Mouse (Mus musculus) limb, embryonic 10.5 days (tissue): ENCODE data around the gene Smpd1. TPM values are rescaled to one million over a fixed set of nuclear protein-coding genes. Genes with fewer than 3 reads are reported as not detected.
A peak's percentile ranks its signal among the peaks of the same experiment; 100 is the strongest.

Experiments used
- DNase-seq: peaks from one replicate; pipeline ENCODE4 v3.0.0-alpha.2; 2017; ENCODE audit warnings: low spot score
- H3K27ac ChIP-seq: fragments of 300-500 bp; sonication (generic); 2 replicates; pipeline ENCODE4 v1.5.1; 2016; ENCODE audit warnings: mild to moderate bottlenecking
- H3K27me3 ChIP-seq: fragments of 300-500 bp; sonication (generic); 2 replicates; pipeline ENCODE4 v1.6.1; 2016; ENCODE audit warnings: low read depth, mild to moderate bottlenecking; ENCODE audit not compliant: poor library complexity, severe bottlenecking
- H3K36me3 ChIP-seq: fragments of 300-500 bp; sonication (generic); 2 replicates; pipeline ENCODE4 v1.6.1; 2016; ENCODE audit warnings: mild to moderate bottlenecking, moderate library complexity
- H3K4me1 ChIP-seq: fragments of 300-500 bp; sonication (generic); 2 replicates; pipeline ENCODE4 v1.6.1; 2016
- H3K4me3 ChIP-seq: fragments of 300-500 bp; sonication (generic); 2 replicates; pipeline ENCODE4 v1.5.1; 2016; ENCODE audit warnings: mild to moderate bottlenecking, moderate library complexity
- H3K9me3 ChIP-seq: fragments of 300-500 bp; sonication (generic); replicated peaks from 2 replicates; pipeline ENCODE4 v1.6.1; 2016; ENCODE audit warnings: mild to moderate bottlenecking
- WGBS: fragments of 180-500 bp; shearing (Covaris S2); methylation state at CpG from one replicate; pipeline ENCODE4 v1.1.7; 2016; 5-methylcytosine and 5-hydroxymethylcytosine counted together
- polyA plus RNA-seq: library from polyadenylated mRNA; unstranded; fragments of >200 nt; fragmentation: Nextera tagmentation; extraction: Ambion mirVana; gene quantifications from 2 replicates; pipeline ENCODE4 v1.2.1, GENCODE M21; 2016

Smpd1 gene
- 26.1 and 31.9 TPM in 2 replicates for polyA plus RNA-seq

GRCm38 (mm10) chr7:105554212-105554942, at the start of gene Smpd1:
Gene Smpd1 (plus strand): TSS chr7:105554360.
- peak within 1 kb of the TSS; percentile 68 for H3K4me3 ChIP-seq
- H3K27me3 ChIP-seq = no peaks in the 10 kb centered on the region
- 4% methylated on average over 26 of the region's 26 CpGs for whole genome bisulfite sequencing
- peaks cover 23% of the 10 kb centered on the region for H3K36me3 ChIP-seq
- DNase-seq = peak; percentile 85
- H3K9me3 ChIP-seq = no peaks in the 10 kb centered on the region
- peaks cover 17% of the 10 kb centered on the region for H3K4me1 ChIP-seq
- H3K27ac ChIP-seq = peak within 1 kb of the TSS; percentile 84

GRCm38 (mm10) chr7:105507257-105507656, 46.9 kb upstream of the Smpd1 start:
- no peaks in the 10 kb centered on the region for H3K36me3 ChIP-seq
- H3K9me3 ChIP-seq = no peaks in the 10 kb centered on the region
- DNase-seq = no peak
- no peak overlapping the region for H3K27ac ChIP-seq
- no peak overlapping the region for H3K4me3 ChIP-seq
- WGBS = 65% methylated on average over 4 of the region's 4 CpGs
- H3K27me3 ChIP-seq = no peaks in the 10 kb centered on the region
- H3K4me1 ChIP-seq = no peaks in the 10 kb centered on the region

- WGBS = 91% methylated on average over 5 of the region's 5 CpGs
- Histone ChIP-seq H3K27me3 (peaks cover 6% of the 10 kb centered on the region; the same call in 1 of the 2 replicates), H3K36me3 (no peaks in the 10 kb centered on the region), H3K4me1 (peaks cover 2% of the 10 kb centered on the region; the same call in 1 of the 2 replicates), H3K27ac (no peak overlapping the region), H3K9me3 (no peaks in the 10 kb centered on the region), H3K4me3 (no peak overlapping the region)
- no peak for DNase-seq
These were observed 44.0 kb upstream of the Smpd1 start for GRCm38 (mm10) chr7:105510143-105510542.

- 56% methylated on average over 5 of the region's 5 CpGs for WGBS
- no peak overlapping the region for H3K27ac ChIP-seq
- peaks cover 3% of the 10 kb centered on the region; the same call in 1 of the 2 replicates for H3K4me1 ChIP-seq
- no peak overlapping the region for H3K4me3 ChIP-seq
- no peaks in the 10 kb centered on the region for H3K36me3 ChIP-seq
- DNase-seq = no peak
- H3K27me3 ChIP-seq = peaks cover 36% of the 10 kb centered on the region
- H3K9me3 ChIP-seq = no peaks in the 10 kb centered on the region
These were observed 40.3 kb upstream of the Smpd1 start for GRCm38 (mm10) chr7:105513845-105514291.

GRCm38 (mm10) chr7:105514561-105514960, 39.6 kb upstream of the Smpd1 start:
- no peaks in the 10 kb centered on the region for H3K9me3 ChIP-seq
- no peaks in the 10 kb centered on the region for H3K36me3 ChIP-seq
- peaks cover 43% of the 10 kb centered on the region for H3K27me3 ChIP-seq
- WGBS = 40% methylated on average over 5 of the region's 5 CpGs
- H3K4me1 ChIP-seq = peaks cover 5% of the 10 kb centered on the region; the same call in 1 of the 2 replicates
- H3K4me3 ChIP-seq = no peak overlapping the region
- no peak for DNase-seq
- H3K27ac ChIP-seq = no peak overlapping the region

- peaks cover 11% of the 10 kb centered on the region; the same call in 1 of the 2 replicates for H3K4me1 ChIP-seq
- no peak overlapping the region for H3K27ac ChIP-seq
- no peaks in the 10 kb centered on the region for H3K36me3 ChIP-seq
- H3K4me3 ChIP-seq = no peak overlapping the region
- WGBS = 11% methylated on average over 5 of the region's 5 CpGs
- no peaks in the 10 kb centered on the region for H3K9me3 ChIP-seq
- DNase-seq = peak; percentile 79
- peaks cover 45% of the 10 kb centered on the region for H3K27me3 ChIP-seq
These were observed 39.0 kb upstream of the Smpd1 start for GRCm38 (mm10) chr7:105515178-105515577.

GRCm38 (mm10) chr7:105516669-105517360, 37.3 kb upstream of the Smpd1 start:
- peaks cover 52% of the 10 kb centered on the region for H3K27me3 ChIP-seq
- DNase-seq = no peak
- no peak overlapping the region for H3K4me3 ChIP-seq
- peaks cover 16% of the 10 kb centered on the region for H3K4me1 ChIP-seq
- H3K9me3 ChIP-seq = no peaks in the 10 kb centered on the region
- H3K27ac ChIP-seq = no peak overlapping the region
- H3K36me3 ChIP-seq = no peaks in the 10 kb centered on the region
- WGBS = 58% methylated on average over 9 of the region's 9 CpGs

GRCm38 (mm10) chr7:105519336-105519735, 34.8 kb upstream of the Smpd1 start:
- H3K36me3 ChIP-seq = no peaks in the 10 kb centered on the region
- H3K9me3 ChIP-seq = no peaks in the 10 kb centered on the region
- H3K27ac ChIP-seq = no peak overlapping the region
- H3K27me3 ChIP-seq = peaks cover 66% of the 10 kb centered on the region
- DNase-seq = no peak
- no peak overlapping the region for H3K4me3 ChIP-seq
- H3K4me1 ChIP-seq = peaks cover 16% of the 10 kb centered on the region
- 62% methylated on average over 11 of the region's 11 CpGs for WGBS

- Histone ChIP-seq H3K4me3 (no peak overlapping the region), H3K4me1 (peaks cover 16% of the 10 kb centered on the region), H3K27me3 (peaks cover 66% of the 10 kb centered on the region), H3K9me3 (no peaks in the 10 kb centered on the region), H3K27ac (no peak overlapping the region), H3K36me3 (no peaks in the 10 kb centered on the region)
- no peak for DNase-seq
- WGBS = 82% methylated on average over 2 of the region's 2 CpGs
These were observed 34.4 kb upstream of the Smpd1 start for GRCm38 (mm10) chr7:105519771-105520170.

- peaks cover 69% of the 10 kb centered on the region for H3K27me3 ChIP-seq
- H3K4me1 ChIP-seq = peaks cover 13% of the 10 kb centered on the region
- no peaks in the 10 kb centered on the region for H3K9me3 ChIP-seq
- no peak overlapping the region for H3K4me3 ChIP-seq
- no peak for DNase-seq
- H3K27ac ChIP-seq = no peak overlapping the region
- H3K36me3 ChIP-seq = no peaks in the 10 kb centered on the region
- WGBS = 19% methylated on average over 6 of the region's 6 CpGs
These were observed 34.0 kb upstream of the Smpd1 start for GRCm38 (mm10) chr7:105520201-105520600.

- 87% methylated on average over 2 of the region's 2 CpGs for WGBS
- peaks cover 50% of the 10 kb centered on the region for H3K27me3 ChIP-seq
- no peak overlapping the region for H3K4me3 ChIP-seq
- no peaks in the 10 kb centered on the region for H3K36me3 ChIP-seq
- H3K27ac ChIP-seq = no peak overlapping the region
- no peak for DNase-seq
- H3K4me1 ChIP-seq = peaks cover 13% of the 10 kb centered on the region
- H3K9me3 ChIP-seq = no peaks in the 10 kb centered on the region
These were observed 29.9 kb upstream of the Smpd1 start for GRCm38 (mm10) chr7:105524222-105524621.

- WGBS = 50% methylated on average over 1 of the region's 1 CpGs
- Histone ChIP-seq H3K4me3 (no peak overlapping the region), H3K4me1 (no peaks in the 10 kb centered on the region), H3K27me3 (peaks cover 32% of the 10 kb centered on the region), H3K9me3 (no peaks in the 10 kb centered on the region), H3K27ac (no peak overlapping the region), H3K36me3 (no peaks in the 10 kb centered on the region)
- no peak for DNase-seq
These were observed 26.7 kb upstream of the Smpd1 start for GRCm38 (mm10) chr7:105527306-105527937.

GRCm38 (mm10) chr7:105528094-105528493, 26.1 kb upstream of the Smpd1 start:
- peaks cover 27% of the 10 kb centered on the region for H3K27me3 ChIP-seq
- H3K4me1 ChIP-seq = no peaks in the 10 kb centered on the region
- no peak overlapping the region for H3K27ac ChIP-seq
- no peak overlapping the region for H3K4me3 ChIP-seq
- H3K9me3 ChIP-seq = no peaks in the 10 kb centered on the region
- H3K36me3 ChIP-seq = no peaks in the 10 kb centered on the region
- no peak for DNase-seq
- WGBS = 89% methylated on average over 4 of the region's 4 CpGs
